In the genomic region with DNA sequence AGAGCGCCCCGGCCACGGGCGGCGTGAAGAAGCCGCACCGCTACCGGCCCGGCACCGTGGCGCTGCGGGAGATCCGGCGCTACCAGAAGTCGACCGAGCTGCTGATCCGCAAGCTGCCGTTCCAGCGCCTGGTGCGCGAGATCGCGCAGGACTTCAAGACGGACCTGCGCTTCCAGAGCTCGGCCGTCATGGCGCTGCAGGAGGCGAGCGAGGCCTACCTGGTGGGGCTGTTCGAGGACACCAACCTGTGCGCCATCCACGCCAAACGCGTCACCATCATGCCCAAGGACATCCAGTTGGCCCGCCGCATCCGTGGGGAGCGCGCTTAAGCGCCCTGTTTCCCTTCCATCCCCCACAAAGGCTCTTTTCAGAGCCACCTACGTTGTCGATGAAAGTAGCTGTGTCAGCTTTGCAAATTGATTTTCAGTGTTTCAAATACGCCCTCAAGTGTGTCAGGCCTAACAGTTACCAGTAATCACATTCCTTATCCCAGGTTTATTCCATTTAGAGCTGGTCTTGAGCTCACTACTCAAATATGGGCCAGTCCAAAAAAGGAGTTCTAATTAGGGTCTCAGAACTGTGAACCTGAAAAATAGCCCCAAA, we compare ENCODE assay signal across 9 mouse cellular contexts. TPM values are rescaled to one million over a fixed set of nuclear protein-coding genes. Genes with fewer than 3 reads are reported as not detected.
DNase-seq lines count a peak whose midpoint lies in the region; ATAC-seq lines count a peak whose summit lies in the region.
"Not testable (repeated sequence)": the region's sequence is repeated elsewhere in the genome, so short reads cannot be mapped to it uniquely, and the experiment has no call there.
"Had no signal": no experiment of that assay in that cellular context is flagged by ENCODE, and none has a peak within 500 bp of the region (broad histone marks: within the 10 kb centered on the region; RNA-seq: fewer than 3 reads in every experiment).

No protein-coding gene starts in this region.

- under 1% methylated on average over 12 of the region's 44 CpGs for WGBS in forebrain, embryonic 12.5 days
- 2% methylated on average over 9 of the region's 44 CpGs for WGBS in kidney, embryonic 16.5 days
- 0% methylated on average over 18 of the region's 44 CpGs for WGBS in liver, embryonic 15.5 days (ENCODE audit: insufficient replicate concordance)
- 0% methylated on average over 13 of the region's 44 CpGs for WGBS in midbrain, embryonic 15.5 days
- WGBS in stomach, embryonic 14.5 days: under 1% methylated on average over 12 of the region's 44 CpGs

- not testable (repeated sequence) for H3K9me3 ChIP-seq in forebrain, embryonic 12.5 days; kidney, embryonic 16.5 days (ENCODE audit: low read length); liver, embryonic 15.5 days (replicated peaks); midbrain, embryonic 15.5 days; stomach, embryonic 14.5 days (ENCODE audit: control insufficient read depth, low read depth, low read length)

- H3K9ac ChIP-seq in forebrain, embryonic 12.5 days: peak overlapping the region; percentile 68
- H3K9ac ChIP-seq in kidney, embryonic 16.5 days (replicated peaks; ENCODE audit: low read length): peak overlapping the region; percentile 69
- peak overlapping the region; percentile 74 for H3K9ac ChIP-seq in liver, embryonic 15.5 days
- H3K9ac ChIP-seq in midbrain, embryonic 15.5 days: peak overlapping the region; percentile 48
- peak overlapping the region; percentile 61; the same call in 1 of the 2 replicates for H3K9ac ChIP-seq in stomach, embryonic 14.5 days (replicated peaks; ENCODE audit: low read depth, low read length)

- not testable (repeated sequence) for H3K36me3 ChIP-seq in forebrain, embryonic 12.5 days (replicated peaks); kidney, embryonic 16.5 days (ENCODE audit: insufficient read depth, low read length); liver, embryonic 15.5 days (replicated peaks); midbrain, embryonic 15.5 days (replicated peaks); stomach, embryonic 14.5 days (ENCODE audit: control insufficient read depth, insufficient read depth, low read length)

- intact Hi-C loops in heart, postnatal 36 days (cut with DNase I): not testable (repeated sequence)

- H3K4me2 ChIP-seq in forebrain, embryonic 12.5 days: peak overlapping the region; percentile 78
- H3K4me2 ChIP-seq in kidney, embryonic 16.5 days (replicated peaks; ENCODE audit: low read depth, low read length): peak overlapping the region; percentile 67
- H3K4me2 ChIP-seq in liver, embryonic 15.5 days: peak overlapping the region; percentile 70
- peak overlapping the region; percentile 86 for H3K4me2 ChIP-seq in midbrain, embryonic 15.5 days
- peak overlapping the region; percentile 47 for H3K4me2 ChIP-seq in stomach, embryonic 14.5 days (replicated peaks; ENCODE audit: low read depth, low read length)

- H3K4me1 ChIP-seq in forebrain, embryonic 12.5 days: peaks cover 20% of the 10 kb centered on the region
- peaks cover 23% of the 10 kb centered on the region for H3K4me1 ChIP-seq in kidney, embryonic 16.5 days (ENCODE audit: insufficient read depth, low read length)
- peaks cover 50% of the 10 kb centered on the region for H3K4me1 ChIP-seq in liver, embryonic 15.5 days (replicated peaks)
- H3K4me1 ChIP-seq in midbrain, embryonic 15.5 days: peaks cover 20% of the 10 kb centered on the region
- peaks cover 11% of the 10 kb centered on the region for H3K4me1 ChIP-seq in stomach, embryonic 14.5 days (ENCODE audit: control insufficient read depth, insufficient read depth, low read length)

- H3K27ac ChIP-seq in forebrain, embryonic 12.5 days: peak overlapping the region; percentile 98
- H3K27ac ChIP-seq in kidney, embryonic 16.5 days (ENCODE audit: low read length): peak overlapping the region; percentile 98
- peak overlapping the region; percentile 100 for H3K27ac ChIP-seq in liver, embryonic 15.5 days (replicated peaks)
- H3K27ac ChIP-seq in midbrain, embryonic 15.5 days: peak overlapping the region; percentile 95
- H3K27ac ChIP-seq in stomach, embryonic 14.5 days (ENCODE audit: low read length): peak overlapping the region; percentile 95

- peak; percentile 68 for DNase-seq in cerebellum, adult 11-12 months
- peak; percentile 26 to 52 for DNase-seq in heart, postnatal 36 days

- peak overlapping the region; percentile 57 for H3K4me3 ChIP-seq in forebrain, embryonic 12.5 days (replicated peaks)
- H3K4me3 ChIP-seq in kidney, embryonic 16.5 days (ENCODE audit: low read length): peak overlapping the region; percentile 66
- peak overlapping the region; percentile 66 for H3K4me3 ChIP-seq in liver, embryonic 15.5 days (replicated peaks)
- H3K4me3 ChIP-seq in midbrain, embryonic 15.5 days: peak overlapping the region; percentile 48
- H3K4me3 ChIP-seq in stomach, embryonic 14.5 days (ENCODE audit: low read depth, low read length): peak overlapping the region; percentile 31

- ATAC-seq in CD4-positive, CD25-positive, alpha-beta regulatory T cell, adult 4 months: peak; percentile 35
- peak; percentile 33 for ATAC-seq in forebrain, embryonic 12.5 days (ENCODE audit: low FRiP score)
- peak; percentile 53 for ATAC-seq in kidney, embryonic 16.5 days (ENCODE audit: low FRiP score, low TSS enrichment)
- ATAC-seq in liver, embryonic 15.5 days (ENCODE audit: insufficient read depth): peak; percentile 43
- peak; percentile 34 for ATAC-seq in midbrain, embryonic 15.5 days (replicated peaks)
- peak; percentile 26; the same call in 1 of the 2 replicates for ATAC-seq in stomach, embryonic 14.5 days (ENCODE audit: insufficient number of reproducible peaks, insufficient read depth, low FRiP score, low read depth)

- not testable (repeated sequence) for H3K27me3 ChIP-seq in forebrain, embryonic 12.5 days; kidney, embryonic 16.5 days (ENCODE audit: insufficient read depth, low read length); liver, embryonic 15.5 days; midbrain, embryonic 15.5 days (replicated peaks); stomach, embryonic 14.5 days (ENCODE audit: control insufficient read depth, insufficient read depth, low read length)

RNA-seq across cellular contexts. Expression of a gene that starts 0.4 kb away (rescaled TPM):
- 1 to 10 TPM; 7.4 to 9.9 TPM for polyA plus RNA-seq in CD4-positive, CD25-positive, alpha-beta regulatory T cell, adult 4 months (2017; shearing (Covaris generic))
- polyA plus RNA-seq in forebrain, embryonic 12.5 days (2016; fragmentation: Nextera tagmentation; extraction: Ambion mirVana): 94.8 and 111 TPM in 2 replicates
- 10 to 100 TPM; 36.6 to 38.6 TPM for total RNA-seq in heart, postnatal 36 days (2021)
- polyA plus RNA-seq in kidney, embryonic 16.5 days (2015; fragmentation: Nextera tagmentation; extraction: Ambion mirVana): 35.4 and 45.1 TPM in 2 replicates
- polyA plus RNA-seq in liver, embryonic 15.5 days (2015; fragmentation: Nextera tagmentation; extraction: Ambion mirVana): 78.7 and 99.7 TPM in 2 replicates
- 12.8 and 13.1 TPM in 2 replicates for polyA plus RNA-seq in midbrain, embryonic 15.5 days (2015; fragmentation: Nextera tagmentation; extraction: Ambion mirVana)
- 68.9 and 80.2 TPM in 2 replicates for polyA plus RNA-seq in stomach, embryonic 14.5 days (2014; fragmentation: Nextera tagmentation; extraction: Ambion mirVana)

RNA-seq across cellular contexts. Expression of a gene that starts 0.7 kb away (rescaled TPM):
- 1 to 10 TPM; 6.3 to 8.4 TPM for polyA plus RNA-seq in CD4-positive, CD25-positive, alpha-beta regulatory T cell, adult 4 months (2017; shearing (Covaris generic))
- 22.9 and 28.6 TPM in 2 replicates for polyA plus RNA-seq in forebrain, embryonic 12.5 days (2016; fragmentation: Nextera tagmentation; extraction: Ambion mirVana)
- total RNA-seq in heart, postnatal 36 days (2021): 10 to 100 TPM; 51.8 to 59.2 TPM
- polyA plus RNA-seq in kidney, embryonic 16.5 days (2015; fragmentation: Nextera tagmentation; extraction: Ambion mirVana): 14.8 TPM in 2 replicates
- polyA plus RNA-seq in liver, embryonic 15.5 days (2015; fragmentation: Nextera tagmentation; extraction: Ambion mirVana): 19.4 and 24.6 TPM in 2 replicates
- 1.9 and 2.6 TPM in 2 replicates for polyA plus RNA-seq in midbrain, embryonic 15.5 days (2015; fragmentation: Nextera tagmentation; extraction: Ambion mirVana)
- polyA plus RNA-seq in stomach, embryonic 14.5 days (2014; fragmentation: Nextera tagmentation; extraction: Ambion mirVana): 20.5 and 23.7 TPM in 2 replicates

RNA-seq across cellular contexts. Expression of a gene that starts 5.8 kb away (rescaled TPM):
- polyA plus RNA-seq in CD4-positive, CD25-positive, alpha-beta regulatory T cell, adult 4 months (2017; shearing (Covaris generic)): 1 to 10 TPM; 7.0 to 7.1 TPM
- polyA plus RNA-seq in forebrain, embryonic 12.5 days (2016; fragmentation: Nextera tagmentation; extraction: Ambion mirVana): 16.1 and 19.5 TPM in 2 replicates
- total RNA-seq in heart, postnatal 36 days (2021): 10 to 100 TPM; 14.0 to 17.5 TPM
- polyA plus RNA-seq in kidney, embryonic 16.5 days (2015; fragmentation: Nextera tagmentation; extraction: Ambion mirVana): 8.0 and 10.8 TPM in 2 replicates
- polyA plus RNA-seq in liver, embryonic 15.5 days (2015; fragmentation: Nextera tagmentation; extraction: Ambion mirVana): 29.3 and 32.9 TPM in 2 replicates
- 5.6 and 6.1 TPM in 2 replicates for polyA plus RNA-seq in midbrain, embryonic 15.5 days (2015; fragmentation: Nextera tagmentation; extraction: Ambion mirVana)
- 9.6 and 15.0 TPM in 2 replicates for polyA plus RNA-seq in stomach, embryonic 14.5 days (2014; fragmentation: Nextera tagmentation; extraction: Ambion mirVana)

RNA-seq across cellular contexts. Expression of a gene that starts 22.4 kb away (rescaled TPM):
- polyA plus RNA-seq in CD4-positive, CD25-positive, alpha-beta regulatory T cell, adult 4 months (2017; shearing (Covaris generic)): not detected
- polyA plus RNA-seq in forebrain, embryonic 12.5 days (2016; fragmentation: Nextera tagmentation; extraction: Ambion mirVana): not detected in 2 replicates
- not detected for total RNA-seq in heart, postnatal 36 days (2021)
- 0.24 and 1.1 TPM in 2 replicates for polyA plus RNA-seq in kidney, embryonic 16.5 days (2015; fragmentation: Nextera tagmentation; extraction: Ambion mirVana)
- polyA plus RNA-seq in liver, embryonic 15.5 days (2015; fragmentation: Nextera tagmentation; extraction: Ambion mirVana): 2.5 and 3.2 TPM in 2 replicates
- polyA plus RNA-seq in midbrain, embryonic 15.5 days (2015; fragmentation: Nextera tagmentation; extraction: Ambion mirVana): 0.11 TPM in 1 of 2 replicates, not detected in the other
- polyA plus RNA-seq in stomach, embryonic 14.5 days (2014; fragmentation: Nextera tagmentation; extraction: Ambion mirVana): 1.4 and 3.0 TPM in 2 replicates
- total RNA-seq: layer of hippocampus, postnatal 36 days had no signal

RNA-seq across cellular contexts. Expression of a gene that starts 23.6 kb away (rescaled TPM):
- 10 to 100 TPM in 1 of 2 experiments, not detected in 1; 21.7 TPM for polyA plus RNA-seq in CD4-positive, CD25-positive, alpha-beta regulatory T cell, adult 4 months (2017; shearing (Covaris generic))
- 18.5 and 21.0 TPM in 2 replicates for polyA plus RNA-seq in forebrain, embryonic 12.5 days (2016; fragmentation: Nextera tagmentation; extraction: Ambion mirVana)
- total RNA-seq in heart, postnatal 36 days (2021): 10 to 100 TPM in 1 of 2 experiments, 1 to 10 TPM in 1; 6.4 to 16.6 TPM
- 12.9 and 14.2 TPM in 2 replicates for polyA plus RNA-seq in kidney, embryonic 16.5 days (2015; fragmentation: Nextera tagmentation; extraction: Ambion mirVana)
- 31.3 and 45.2 TPM in 2 replicates for polyA plus RNA-seq in liver, embryonic 15.5 days (2015; fragmentation: Nextera tagmentation; extraction: Ambion mirVana)
- polyA plus RNA-seq in midbrain, embryonic 15.5 days (2015; fragmentation: Nextera tagmentation; extraction: Ambion mirVana): 14.4 and 19.2 TPM in 2 replicates
- polyA plus RNA-seq in stomach, embryonic 14.5 days (2014; fragmentation: Nextera tagmentation; extraction: Ambion mirVana): 12.3 and 17.2 TPM in 2 replicates

Comparison
In these comparisons a context has a peak if more than half of its experiments do, and no peak if none do; other contexts are left out.
1. Peak in every context shown above with its lines: DNase-seq, ATAC-seq, H3K4me3 ChIP-seq and H3K27ac ChIP-seq.